Mouse (Mus musculus) adrenal gland, postnatal 0 days (tissue): Measurements from ENCODE around the gene Gtf3c6. TPM values are rescaled to one million over a fixed set of nuclear protein-coding genes. Genes with fewer than 3 reads are reported as not detected.

Experiments used
- polyA plus RNA-seq: library from polyadenylated mRNA; unstranded; fragments of >200 nt; fragmentation: Nextera tagmentation; extraction: Ambion mirVana; gene quantifications from 2 replicates; pipeline ENCODE4 v1.2.1, GENCODE M21; 2015

The Gtf3c6 gene
- 72.1 and 81.5 TPM in 2 replicates for polyA plus RNA-seq

DNA sequence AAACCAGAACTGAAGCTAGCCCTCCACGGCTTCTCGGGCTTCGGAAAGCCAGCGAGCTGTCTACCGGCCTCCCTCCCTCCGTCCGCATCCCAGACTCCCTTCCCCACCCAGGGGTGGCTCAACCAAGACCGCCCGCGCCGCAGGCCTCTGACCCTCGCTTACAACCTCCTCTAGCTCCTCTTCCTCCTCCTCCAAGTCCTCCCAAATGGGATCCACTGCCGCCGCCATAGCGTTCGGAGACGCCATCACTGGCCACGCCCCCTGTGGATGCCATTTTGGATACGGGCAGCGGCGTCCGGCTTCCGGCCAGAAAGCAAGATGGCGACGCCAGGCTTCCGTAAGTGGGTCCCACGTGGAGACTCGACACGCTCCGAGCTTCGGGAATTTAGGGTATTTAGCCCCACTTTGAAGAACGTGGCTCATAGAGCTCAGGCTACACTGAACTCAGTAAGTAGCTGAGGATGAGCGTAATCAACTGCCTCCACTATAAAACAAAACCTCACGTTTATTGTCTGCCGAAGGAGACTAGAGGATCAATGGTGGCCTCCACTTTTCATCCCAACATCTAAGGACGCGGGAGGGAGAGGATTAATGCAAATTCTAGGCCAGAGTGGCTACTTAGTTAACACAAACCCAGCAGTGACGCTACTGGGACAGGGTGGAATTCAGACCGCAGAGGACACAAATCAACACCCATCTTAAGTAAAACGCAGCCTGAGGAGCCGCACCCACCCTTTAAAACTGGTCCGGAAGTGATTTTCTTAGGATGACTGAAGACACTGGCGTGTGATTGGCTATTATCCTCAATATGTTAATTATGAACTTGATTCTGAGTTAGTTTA lies at the start of gene Gtf3c6:
Gene Gtf3c6 (minus strand): TSS at position 695 of the 842 bp plus-strand sequence.

DNA sequence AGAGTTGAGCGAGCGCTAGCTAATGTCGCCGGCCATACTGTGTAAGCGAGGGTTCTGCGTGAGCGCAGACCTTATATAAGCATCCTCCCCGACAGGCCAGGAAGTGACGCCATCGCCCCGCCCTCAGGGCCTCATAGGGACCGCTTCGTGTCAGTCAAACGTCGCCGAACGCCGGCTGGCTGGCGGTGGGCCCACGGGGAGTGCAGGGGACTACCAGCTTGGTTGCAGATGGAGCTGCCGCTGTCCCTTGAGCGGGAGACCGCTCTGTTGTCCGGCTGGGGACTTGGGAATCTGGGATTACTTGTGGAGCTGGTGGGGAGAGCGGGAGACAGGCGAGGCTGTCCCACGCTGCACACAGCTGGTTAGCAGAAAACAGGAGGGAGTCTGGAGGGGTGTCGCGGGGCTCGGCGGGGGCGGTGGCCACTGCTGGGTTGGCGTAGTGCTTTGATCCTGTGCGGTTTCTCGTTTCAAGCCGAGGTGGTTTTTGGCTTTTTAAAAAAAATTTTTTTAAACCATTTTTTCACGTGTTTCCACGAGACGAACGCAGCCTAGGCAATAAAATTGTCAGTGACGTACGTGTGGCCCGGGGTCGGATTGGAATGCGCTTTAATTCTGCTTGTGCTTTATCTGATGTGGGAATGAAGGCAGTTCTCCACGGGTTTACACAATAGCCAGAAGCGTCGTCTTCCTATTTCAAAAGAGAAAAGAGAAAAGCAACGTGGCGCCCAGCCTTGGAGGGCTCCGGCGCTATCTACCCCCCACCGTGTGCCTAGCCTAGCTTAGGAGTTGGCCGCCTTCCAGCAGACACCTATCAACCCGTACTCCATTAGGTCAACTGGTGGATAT lies 44.5 kb upstream of the Gtf3c6 start, which contains the start of gene Amd1:
Gene Amd1 (minus strand): TSS at position 47 of the 846 bp plus-strand sequence.

DNA sequence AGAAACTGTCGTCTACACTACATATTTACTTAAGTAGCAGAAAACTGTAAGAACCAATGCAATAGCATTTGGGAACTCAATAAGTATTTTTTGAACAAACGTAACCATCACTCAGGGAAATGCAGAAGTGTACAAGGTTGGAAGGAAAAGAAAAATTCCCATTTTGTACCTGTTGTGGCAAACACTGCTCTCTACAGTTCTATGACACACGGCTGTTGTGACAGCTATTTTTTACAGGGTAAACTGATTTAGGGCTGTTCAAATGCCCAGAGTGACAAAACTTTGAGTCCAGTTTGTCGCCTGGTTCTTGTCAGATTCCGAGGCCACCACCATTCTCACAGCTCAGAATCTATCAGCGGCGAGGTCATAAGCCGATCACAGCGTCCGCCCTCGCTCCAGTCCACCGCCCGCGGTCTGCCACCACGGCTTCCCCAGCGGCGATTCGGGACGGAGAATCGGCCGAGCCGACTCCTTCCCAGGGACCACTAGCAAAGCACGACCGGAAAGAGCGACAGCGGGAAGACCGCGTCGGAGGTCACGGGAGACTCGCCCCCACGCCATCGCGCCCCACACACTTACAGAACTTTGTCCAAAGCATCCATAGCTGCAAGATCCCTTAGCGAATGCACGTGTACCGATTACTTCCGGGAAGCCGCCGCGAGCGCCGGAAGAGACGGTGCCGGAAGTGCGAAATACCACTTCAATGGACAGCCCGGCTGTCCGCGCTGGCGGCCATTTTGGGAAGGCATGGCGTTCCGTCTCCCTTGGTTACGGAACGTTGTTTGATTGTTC lies 11.3 kb downstream of the Gtf3c6 start, which contains the start of gene Rpf2:
Gene Rpf2 (minus strand): TSS at position 663 of the 792 bp plus-strand sequence.

Other genes starting within 250 kb of the Gtf3c6 start
- gene Mfsd4b1, start 232.8 kb downstream of the Gtf3c6 start, polyA plus RNA-seq, result 0.26 and 0.35 TPM in 2 replicates
- 6.0 and 7.9 TPM in 2 replicates for gene Slc16a10, start 115.8 kb downstream of the Gtf3c6 start, polyA plus RNA-seq
- gene Rpf2, start 11.1 kb downstream of the Gtf3c6 start, polyA plus RNA-seq, result 62.1 and 63.0 TPM in 2 replicates
- gene Amd1, start 44.1 kb upstream of the Gtf3c6 start, polyA plus RNA-seq, result 22.1 and 36.8 TPM in 2 replicates
- gene Cdk19, start 81.5 kb upstream of the Gtf3c6 start, polyA plus RNA-seq, result 4.4 and 5.3 TPM in 2 replicates